Mouse (Mus musculus) forebrain, embryonic 12.5 days (tissue): ENCODE measurements at regions not wholly inside any gene's neighbourhood (a gene's known extent, or its start where the extent isn't known, plus 50 kb on each side); places are given as distances from the start of the nearest gene placed in this dataset.
A peak's percentile ranks its signal among the peaks of the same experiment; 100 is the strongest.
"Not testable (repeated sequence)": the region's sequence is repeated elsewhere in the genome, so short reads cannot be mapped to it uniquely, and the experiment has no call there.

Experiments used
- ATAC-seq: fragments of 200-750 bp; cut with Nextera tagmentation; 2 replicates; pipeline ENCODE4 v1.8.0; 2017; ENCODE audit warnings: moderate TSS enrichment; ENCODE audit not compliant: low FRiP score
- H3K27ac ChIP-seq: fragments of 300-500 bp; sonication (generic); 2 replicates; pipeline ENCODE4 v1.5.1; 2016; ENCODE audit warnings: mild to moderate bottlenecking
- H3K27me3 ChIP-seq: fragments of 300-500 bp; sonication (generic); 2 replicates; pipeline ENCODE4 v1.6.1; 2016; ENCODE audit warnings: mild to moderate bottlenecking
- H3K36me3 ChIP-seq: fragments of 300-500 bp; sonication (generic); replicated peaks from 2 replicates; pipeline ENCODE4 v1.6.1; 2016; ENCODE audit warnings: mild to moderate bottlenecking
- H3K4me1 ChIP-seq: fragments of 300-500 bp; sonication (generic); 2 replicates; pipeline ENCODE4 v1.6.1; 2016
- H3K4me2 ChIP-seq: fragments of 300-500 bp; sonication (generic); 2 replicates; pipeline ENCODE4 v1.6.1; 2016; ENCODE audit warnings: mild to moderate bottlenecking, moderate library complexity
- H3K4me3 ChIP-seq: fragments of 300-500 bp; sonication (generic); replicated peaks from 2 replicates; pipeline ENCODE4 v1.5.1; 2016; ENCODE audit warnings: mild to moderate bottlenecking
- H3K9ac ChIP-seq: fragments of 300-500 bp; sonication (generic); 2 replicates; pipeline ENCODE4 v1.6.1; 2016; ENCODE audit warnings: mild to moderate bottlenecking
- H3K9me3 ChIP-seq: fragments of 300-500 bp; sonication (generic); 2 replicates; pipeline ENCODE4 v1.6.1; 2016
- WGBS: fragments of 180-500 bp; shearing (Covaris S2); methylation state at CpG from one replicate; pipeline ENCODE4 v1.1.7; 2016; 5-methylcytosine and 5-hydroxymethylcytosine counted together

DNA sequence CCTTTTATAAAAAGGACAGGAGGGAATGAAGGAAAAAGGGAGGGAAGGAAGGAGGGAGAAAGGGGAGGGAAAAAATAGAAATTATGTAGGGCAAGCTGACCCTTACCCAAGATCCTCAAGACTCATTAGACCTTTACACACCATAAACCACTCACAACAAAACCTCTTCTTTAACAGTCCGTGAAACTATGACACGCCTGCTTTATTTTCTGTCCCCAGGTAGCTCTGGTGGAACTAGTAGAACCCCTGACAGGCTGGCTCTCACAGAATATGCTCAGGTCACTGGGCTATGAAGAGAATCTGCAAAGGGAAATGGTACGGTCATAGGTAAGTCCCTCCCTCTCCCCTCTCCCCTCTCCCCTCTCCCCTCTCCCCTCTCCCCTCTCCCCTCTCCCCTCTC lies 188.8 kb downstream of the Rchy1 start:
- no peak for ATAC-seq
- Histone ChIP-seq H3K9me3 (no peaks in the 10 kb centered on the region), H3K4me2 (no peak overlapping the region), H3K36me3 (no peaks in the 10 kb centered on the region), H3K27ac (no peak overlapping the region), H3K4me1 (no peaks in the 10 kb centered on the region; the same call in 1 of the 2 replicates), H3K27me3 (no peaks in the 10 kb centered on the region), H3K4me3 (no peak overlapping the region), H3K9ac (no peak overlapping the region)
- 92% methylated on average over 3 of the region's 3 CpGs for WGBS

DNA sequence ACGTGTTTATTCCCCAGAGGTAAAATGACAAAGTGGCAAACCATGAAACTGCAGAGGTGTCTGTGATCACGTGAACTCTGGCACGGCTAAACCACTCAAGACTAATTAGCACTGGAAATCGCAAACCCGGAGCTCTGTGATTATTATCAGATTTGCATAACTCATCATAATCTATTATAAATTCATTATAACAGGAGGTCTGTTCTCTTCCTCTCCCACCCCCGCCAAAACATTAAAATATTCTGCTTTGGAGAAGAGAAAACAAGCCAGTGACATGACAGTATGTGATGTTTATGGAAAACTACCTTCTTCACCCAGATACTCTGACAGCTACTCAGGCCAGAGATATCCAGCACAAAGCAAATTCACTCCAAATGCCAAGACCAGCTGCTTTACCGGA lies 195.0 kb downstream of the Rchy1 start:
- no peak overlapping the region for H3K4me2 ChIP-seq
- H3K36me3 ChIP-seq = no peaks in the 10 kb centered on the region
- H3K27me3 ChIP-seq = no peaks in the 10 kb centered on the region
- peaks cover 22% of the 10 kb centered on the region for H3K4me1 ChIP-seq
- no peak for ATAC-seq
- no peak overlapping the region for H3K27ac ChIP-seq
- no peak overlapping the region for H3K4me3 ChIP-seq
- WGBS = 68% methylated on average over 7 of the region's 7 CpGs
- H3K9me3 ChIP-seq = no peaks in the 10 kb centered on the region
- H3K9ac ChIP-seq = no peak overlapping the region

DNA sequence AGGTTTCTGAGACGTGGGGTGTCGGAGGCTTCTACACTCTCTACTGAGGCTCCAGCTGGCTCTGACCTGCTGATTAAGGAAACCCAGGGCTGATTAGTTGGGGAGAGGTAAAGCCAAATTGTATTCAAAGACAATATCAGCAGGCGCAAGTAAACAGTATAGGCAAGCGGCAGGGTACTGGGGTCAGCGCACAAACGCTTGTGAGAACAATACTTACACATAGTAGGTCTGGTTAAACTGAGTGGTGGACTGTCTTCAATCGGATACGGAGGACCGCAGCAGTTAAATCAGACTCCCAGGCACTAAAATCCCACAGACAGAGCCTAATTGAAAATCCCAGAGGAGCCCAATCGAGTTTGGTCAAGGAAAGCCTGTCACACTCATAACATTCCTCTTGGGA lies 195.8 kb downstream of the Rchy1 start:
- Histone ChIP-seq H3K36me3 (no peaks in the 10 kb centered on the region), H3K4me1 (peaks cover 22% of the 10 kb centered on the region), H3K9ac (no peak overlapping the region), H3K27ac (no peak overlapping the region), H3K9me3 (no peaks in the 10 kb centered on the region), H3K4me2 (no peak overlapping the region), H3K4me3 (no peak overlapping the region), H3K27me3 (no peaks in the 10 kb centered on the region)
- 51% methylated on average over 10 of the region's 10 CpGs for WGBS
- ATAC-seq = no peak

DNA sequence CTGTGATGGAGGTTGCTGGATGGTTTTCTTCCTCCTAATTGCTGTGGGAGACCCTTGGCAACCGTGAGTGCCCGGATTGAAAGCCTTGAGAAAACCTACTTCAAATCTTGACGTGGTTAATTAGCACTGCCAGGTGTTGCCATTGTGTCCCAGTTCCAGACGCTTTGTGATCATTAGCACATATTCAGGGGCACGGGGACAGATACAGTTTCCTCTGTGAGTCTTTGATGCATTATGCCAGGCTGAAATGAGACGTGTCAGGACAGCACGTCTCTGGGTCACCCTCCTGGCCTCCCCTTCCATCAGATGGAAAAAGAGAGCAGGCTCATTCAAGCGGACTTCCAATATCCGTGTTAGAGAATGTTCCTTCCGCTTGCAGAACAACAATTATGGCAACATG lies 198.2 kb downstream of the Rchy1 start:
- H3K4me3 ChIP-seq = no peak overlapping the region
- WGBS = 15% methylated on average over 10 of the region's 10 CpGs
- peaks cover 22% of the 10 kb centered on the region for H3K4me1 ChIP-seq
- H3K36me3 ChIP-seq = no peaks in the 10 kb centered on the region
- no peaks in the 10 kb centered on the region for H3K9me3 ChIP-seq
- no peaks in the 10 kb centered on the region for H3K27me3 ChIP-seq
- no peak overlapping the region for H3K9ac ChIP-seq
- peak; percentile 85; the same call in 1 of the 2 replicates for ATAC-seq
- H3K27ac ChIP-seq = 0 out of 2 replicates have a peak overlapping the region, but pooled peaks have one; percentile 50
- peak overlapping the region; percentile 10; the same call in 1 of the 2 replicates for H3K4me2 ChIP-seq

DNA sequence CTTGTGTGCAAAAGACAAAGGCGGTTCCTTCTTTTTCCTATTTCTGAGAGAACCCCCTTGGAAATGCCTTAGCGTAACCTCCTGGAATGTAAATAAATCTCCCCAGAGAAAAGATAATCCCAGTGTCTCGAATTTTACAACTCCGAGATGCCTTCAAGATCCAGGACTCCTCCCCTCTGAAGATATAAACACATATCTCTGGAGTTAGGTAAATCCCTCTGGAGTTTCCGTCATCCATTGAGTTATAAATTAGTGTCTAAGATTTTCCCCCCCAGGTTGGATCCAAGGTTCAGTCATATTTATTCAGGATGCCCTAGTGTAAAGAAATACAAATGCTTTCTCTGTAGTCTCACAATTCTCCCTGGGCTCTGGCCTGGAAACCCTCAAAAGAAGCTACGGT lies 200.3 kb downstream of the Rchy1 start:
- no peak overlapping the region for H3K9ac ChIP-seq
- no peaks in the 10 kb centered on the region for H3K9me3 ChIP-seq
- no peak for ATAC-seq
- H3K27me3 ChIP-seq = no peaks in the 10 kb centered on the region
- H3K4me3 ChIP-seq = no peak overlapping the region
- no peaks in the 10 kb centered on the region for H3K36me3 ChIP-seq
- no peak overlapping the region for H3K4me2 ChIP-seq
- no peak overlapping the region for H3K27ac ChIP-seq
- peaks cover 22% of the 10 kb centered on the region for H3K4me1 ChIP-seq
- 75% methylated on average over 6 of the region's 6 CpGs for whole genome bisulfite sequencing

DNA sequence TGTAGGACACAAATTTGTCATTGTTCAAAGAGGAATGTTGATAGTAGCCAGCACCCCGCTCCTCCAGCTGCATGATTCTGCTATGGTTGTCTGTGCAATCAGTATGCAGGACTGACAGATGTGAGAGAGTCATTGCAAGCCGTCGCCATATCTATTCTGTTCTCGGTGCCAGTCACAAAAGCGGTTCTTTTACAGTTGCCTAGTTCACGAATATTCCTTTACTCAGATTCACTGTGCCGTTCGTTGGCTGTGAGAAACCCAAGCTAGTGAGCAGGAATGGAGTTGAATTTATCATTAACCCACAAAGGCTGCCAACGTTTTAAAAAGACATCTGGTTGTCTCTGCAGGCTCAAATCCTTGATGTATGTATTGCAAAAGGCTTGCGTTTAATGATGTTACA lies 206.9 kb downstream of the Rchy1 start:
- Histone ChIP-seq H3K9me3 (no peaks in the 10 kb centered on the region), H3K36me3 (no peaks in the 10 kb centered on the region), H3K9ac (no peak overlapping the region), H3K27ac (no peak overlapping the region), H3K4me2 (no peak overlapping the region), H3K4me3 (no peak overlapping the region), H3K4me1 (no peaks in the 10 kb centered on the region), H3K27me3 (no peaks in the 10 kb centered on the region)
- 84% methylated on average over 10 of the region's 10 CpGs for WGBS
- no peak for ATAC-seq

DNA sequence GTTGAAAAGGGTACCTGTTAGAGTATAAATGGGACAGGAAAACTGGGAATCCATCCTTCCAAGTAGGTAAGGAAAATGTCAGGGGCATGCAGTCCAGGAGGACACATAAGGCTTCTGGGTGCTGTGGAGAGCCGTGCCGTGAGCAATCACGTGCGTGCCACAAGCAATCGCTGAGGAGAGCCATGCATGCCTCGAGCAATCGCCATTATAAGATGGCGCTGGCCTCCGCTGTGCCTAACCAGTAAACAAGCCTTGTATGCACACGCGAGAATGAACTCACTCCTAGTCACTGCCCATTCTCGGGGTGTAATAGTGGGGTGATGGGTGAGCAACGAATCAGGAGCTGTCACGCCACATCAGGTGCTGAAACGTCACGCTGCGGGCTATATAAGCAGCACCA lies 210.0 kb downstream of the Rchy1 start:
- 95% methylated on average over 17 of the region's 17 CpGs for WGBS
- ATAC-seq, H3K4me2 ChIP-seq, H3K27me3 ChIP-seq, H3K4me3 ChIP-seq, H3K27ac ChIP-seq, H3K9ac ChIP-seq, H3K36me3 ChIP-seq, H3K4me1 ChIP-seq, H3K9me3 ChIP-seq: not testable (repeated sequence)

DNA sequence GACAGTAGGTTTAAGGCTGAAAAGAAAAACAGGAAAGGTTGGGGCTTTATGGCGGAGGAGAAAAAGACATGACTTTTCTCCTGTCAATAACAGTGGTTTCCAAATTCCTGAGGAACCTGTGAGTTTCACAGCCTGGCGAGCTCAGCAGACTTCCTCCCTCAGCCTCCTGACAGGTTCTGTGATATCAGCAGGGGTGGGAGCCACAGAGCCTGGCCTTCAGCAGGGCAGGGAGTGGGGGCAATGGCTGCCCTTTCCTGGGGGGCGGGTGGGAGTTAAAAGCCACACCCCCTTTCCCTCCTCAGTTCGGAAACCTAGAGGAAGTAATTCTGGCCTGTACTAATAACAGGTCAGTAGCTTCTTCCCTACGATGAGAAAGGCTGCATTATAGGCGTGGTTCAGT lies 211.7 kb downstream of the Rchy1 start:
- Histone ChIP-seq H3K9me3 (no peaks in the 10 kb centered on the region), H3K4me3 (no peak overlapping the region), H3K4me1 (no peaks in the 10 kb centered on the region), H3K9ac (no peak overlapping the region), H3K27ac (no peak overlapping the region), H3K4me2 (no peak overlapping the region), H3K27me3 (no peaks in the 10 kb centered on the region), H3K36me3 (no peaks in the 10 kb centered on the region)
- ATAC-seq = no peak
- 84% methylated on average over 6 of the region's 6 CpGs for WGBS

DNA sequence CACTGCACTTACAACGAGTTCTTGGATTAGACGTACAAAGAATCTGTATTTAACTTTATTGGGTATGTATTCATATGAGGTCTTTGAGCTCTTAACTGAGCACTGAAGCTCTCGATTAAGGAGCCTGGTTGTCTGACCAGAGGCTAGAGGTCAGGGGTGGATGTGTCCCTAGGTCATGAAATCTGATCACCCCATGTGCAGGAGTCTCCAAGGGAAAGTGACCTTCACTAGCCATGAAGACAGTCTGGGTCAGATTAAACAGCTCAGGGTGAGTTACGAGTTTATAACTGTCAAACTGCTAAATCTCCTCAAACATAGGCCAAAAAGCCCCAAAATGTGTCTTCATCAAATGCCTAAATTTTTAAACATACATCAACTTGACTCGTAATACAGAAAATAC lies 216.8 kb downstream of the Rchy1 start:
- Histone ChIP-seq H3K9me3 (no peaks in the 10 kb centered on the region), H3K9ac (no peak overlapping the region), H3K27me3 (no peaks in the 10 kb centered on the region), H3K4me3 (no peak overlapping the region), H3K4me1 (no peaks in the 10 kb centered on the region), H3K4me2 (no peak overlapping the region), H3K36me3 (no peaks in the 10 kb centered on the region), H3K27ac (no peak overlapping the region)
- 72% methylated on average over 5 of the region's 5 CpGs for WGBS
- no peak for ATAC-seq

DNA sequence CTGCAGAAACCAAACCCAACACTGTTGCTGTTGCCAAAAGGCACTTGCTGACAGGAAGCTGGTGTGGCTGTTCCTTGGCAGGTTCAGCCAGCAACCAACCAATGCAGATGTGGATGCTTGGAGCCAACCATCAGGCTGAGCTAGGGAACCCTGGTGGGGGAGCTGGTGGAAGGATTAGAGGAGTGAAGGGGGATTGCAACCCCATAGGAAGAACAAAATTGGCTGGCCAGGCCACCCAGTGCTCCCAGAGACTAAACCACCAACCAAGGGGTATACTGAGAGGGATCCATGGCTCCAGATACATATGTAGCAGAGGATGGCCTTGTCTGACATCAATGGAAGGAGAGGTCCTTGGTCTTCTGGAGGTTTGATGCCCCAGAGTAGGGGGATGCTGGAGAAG lies 218.5 kb downstream of the Rchy1 start:
- H3K4me1 ChIP-seq = no peaks in the 10 kb centered on the region
- H3K4me3 ChIP-seq = no peak overlapping the region
- no peak for ATAC-seq
- no peaks in the 10 kb centered on the region for H3K36me3 ChIP-seq
- H3K27me3 ChIP-seq = no peaks in the 10 kb centered on the region
- no peak overlapping the region for H3K9ac ChIP-seq
- H3K27ac ChIP-seq = no peak overlapping the region
- no peaks in the 10 kb centered on the region for H3K9me3 ChIP-seq
- no peak overlapping the region for H3K4me2 ChIP-seq

DNA sequence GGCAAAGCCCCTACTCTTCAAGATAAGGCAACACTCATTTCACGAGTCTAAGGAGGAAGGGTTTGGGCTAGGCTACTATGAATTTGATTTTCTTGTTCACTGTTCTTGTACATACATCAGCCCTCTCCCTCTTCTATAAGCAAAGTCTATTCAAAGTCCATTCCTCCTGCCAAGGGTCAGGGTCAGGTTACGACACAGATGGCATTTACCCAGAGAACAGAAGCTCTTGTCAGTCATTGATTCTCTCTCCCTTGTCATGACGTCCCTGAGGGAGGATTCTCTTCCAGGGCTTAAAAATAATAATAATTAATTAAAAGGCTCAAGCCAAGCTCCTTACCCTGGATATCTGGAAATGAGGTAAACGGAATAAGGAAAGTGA lies 222.7 kb downstream of the Rchy1 start:
- ATAC-seq = no peak

DNA sequence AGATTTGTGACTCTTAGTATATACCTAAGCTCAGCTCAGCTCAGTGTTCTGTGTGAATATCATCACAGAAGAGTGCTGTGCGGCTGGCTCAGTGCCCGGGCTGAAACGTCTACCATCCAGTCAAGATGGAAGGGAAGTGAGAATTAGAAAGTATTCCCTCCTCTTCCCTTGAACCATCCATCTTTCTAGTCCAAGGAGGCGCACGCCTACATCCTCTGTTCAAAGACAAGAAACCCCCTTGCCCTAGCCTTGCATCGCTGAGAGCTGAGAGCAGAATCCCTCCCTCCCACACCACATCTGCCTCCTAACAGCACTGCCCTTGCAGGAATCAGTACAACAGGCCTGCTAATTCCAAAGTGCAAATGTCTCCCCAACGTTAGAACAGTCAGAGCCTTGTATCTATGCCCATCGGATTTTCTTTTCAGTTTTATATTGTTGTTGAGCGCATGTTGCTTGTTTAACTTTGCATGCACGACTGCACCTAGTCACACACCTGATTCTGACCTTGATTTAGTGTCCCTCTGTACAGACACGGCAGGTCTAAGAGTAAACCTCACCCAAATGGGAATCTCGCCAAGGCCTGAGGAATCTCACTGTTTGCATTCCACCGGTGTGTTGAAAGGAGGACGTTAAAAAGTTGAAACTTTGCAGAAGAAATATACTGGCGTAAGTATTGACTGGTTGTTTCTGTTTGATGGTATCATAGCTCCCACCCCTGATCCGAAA lies 222.2 kb downstream of the Parm1 start:
- ATAC-seq = no peak
- no peaks in the 10 kb centered on the region for H3K4me1 ChIP-seq
- H3K27ac ChIP-seq = no peak overlapping the region
- H3K9ac ChIP-seq = no peak overlapping the region
- H3K4me3 ChIP-seq = no peak overlapping the region
- 77% methylated on average over 16 of the region's 16 CpGs for WGBS
- no peaks in the 10 kb centered on the region for H3K9me3 ChIP-seq
- no peak overlapping the region for H3K4me2 ChIP-seq
- H3K27me3 ChIP-seq = no peaks in the 10 kb centered on the region
- no peaks in the 10 kb centered on the region for H3K36me3 ChIP-seq

More for the DNA sequence above, 222.7 kb downstream of the Rchy1 start:
- H3K9ac ChIP-seq = no peak overlapping the region
- no peak overlapping the region for H3K4me2 ChIP-seq
- H3K4me1 ChIP-seq = no peaks in the 10 kb centered on the region
- no peak overlapping the region for H3K27ac ChIP-seq
- H3K36me3 ChIP-seq = no peaks in the 10 kb centered on the region
- WGBS = 41% methylated on average over 4 of the region's 4 CpGs
- no peak overlapping the region for H3K4me3 ChIP-seq
- H3K9me3 ChIP-seq = no peaks in the 10 kb centered on the region
- no peaks in the 10 kb centered on the region for H3K27me3 ChIP-seq

DNA sequence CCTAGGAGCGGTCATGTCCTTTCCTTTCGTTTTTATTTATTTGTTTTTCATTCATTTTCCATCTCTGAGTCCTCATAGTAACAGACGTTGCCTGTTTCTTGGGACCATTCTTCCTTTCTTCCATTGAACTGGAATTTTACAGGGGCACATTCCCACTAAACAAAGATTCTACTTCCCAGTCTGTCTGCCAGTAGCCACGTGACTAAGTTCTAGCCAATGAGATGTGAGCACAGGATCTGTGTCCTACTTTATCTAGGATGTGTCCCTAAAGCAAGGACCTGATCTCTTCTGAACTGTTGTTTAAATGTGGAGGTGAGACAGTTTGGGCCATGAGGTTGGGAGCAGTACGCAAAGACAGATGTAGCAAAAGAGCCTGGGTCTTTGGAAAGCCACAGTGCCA lies 214.6 kb downstream of the Parm1 start:
- H3K36me3 ChIP-seq = no peaks in the 10 kb centered on the region
- H3K9me3 ChIP-seq = no peaks in the 10 kb centered on the region
- H3K4me3 ChIP-seq = no peak overlapping the region
- peaks cover 4% of the 10 kb centered on the region; the same call in 1 of the 2 replicates for H3K4me1 ChIP-seq
- H3K27me3 ChIP-seq = no peaks in the 10 kb centered on the region
- no peak overlapping the region for H3K4me2 ChIP-seq
- 81% methylated on average over 5 of the region's 5 CpGs for WGBS
- H3K27ac ChIP-seq = no peak overlapping the region
- no peak for ATAC-seq
- no peak overlapping the region for H3K9ac ChIP-seq
